10 mouse cellular contexts compared by ENCODE assay signal in the genomic region with DNA sequence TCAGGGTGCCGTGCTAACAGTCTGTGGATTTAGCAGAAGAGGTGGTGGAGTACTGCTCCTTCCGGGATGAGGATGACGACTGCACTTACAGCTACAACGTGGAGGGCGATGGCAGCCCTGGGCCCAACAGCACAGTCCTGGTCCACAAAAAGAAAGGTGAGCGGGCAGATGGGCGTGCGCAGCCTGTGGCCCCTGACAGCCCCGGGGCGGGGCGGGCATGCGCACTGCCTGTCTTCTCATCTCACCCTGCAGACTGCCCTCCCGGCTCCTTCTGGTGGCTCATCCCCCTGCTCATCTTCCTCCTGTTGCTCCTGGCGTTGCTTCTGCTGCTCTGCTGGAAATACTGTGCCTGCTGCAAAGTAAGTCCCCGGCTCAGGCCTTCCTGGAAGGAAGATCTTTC. TPM values are rescaled to one million over a fixed set of nuclear protein-coding genes. Genes with fewer than 3 reads are reported as not detected.
A peak's percentile ranks its signal among the peaks of the same experiment; 100 is the strongest.
DNase-seq lines count a peak whose midpoint lies in the region; ATAC-seq and TF ChIP-seq lines count a peak whose summit lies in the region.
"Had no signal": no experiment of that assay in that cellular context is flagged by ENCODE, and none has a peak within 500 bp of the region (broad histone marks: within the 10 kb centered on the region; RNA-seq: fewer than 3 reads in every experiment).

No protein-coding gene starts in this region.

- no peak for TF ChIP-seq RAD21 in CH12.LX (IDR thresholded peaks at IDR 0.05; ENCODE audit: low read depth, low read length)

- no peak for TF ChIP-seq POLR2A in CH12.LX (IDR thresholded peaks at IDR 0.05; ENCODE audit: low read depth, low read length)

- dilution Hi-C loops in CH12.LX (cut with MboI; ENCODE audit: extremely low pct_ligation_motif_present, extremely low pct_unique_long_range_greater_than_20kb, low sequenced_read_pairs): no loop called here

- no peak for TF ChIP-seq CTCF in CH12.LX (conservative IDR thresholded peaks at IDR 0.05 in 1 of 2, IDR thresholded peaks at IDR 0.05 in 1 of 2; ENCODE audit: low read depth in 2 of 2, low read length in 2 of 2)

- H3K4me2 ChIP-seq in hindbrain, embryonic 11.5 days (replicated peaks; ENCODE audit: low read depth, low read length): peak overlapping the region; percentile 6; the same call in 1 of the 2 replicates
- H3K4me2 ChIP-seq in hindbrain, embryonic 13.5 days: no peak overlapping the region
- no peak overlapping the region for H3K4me2 ChIP-seq in CH12.LX (ENCODE audit: insufficient read depth, low read depth, poor library complexity, severe bottlenecking)
- peak overlapping the region; percentile 27 for H3K4me2 ChIP-seq in limb, embryonic 12.5 days

- no peaks in the 10 kb centered on the region for H3K9me3 ChIP-seq in hindbrain, embryonic 11.5 days (ENCODE audit: control insufficient read depth, low read length)
- no peaks in the 10 kb centered on the region for H3K9me3 ChIP-seq in hindbrain, embryonic 13.5 days
- no peaks in the 10 kb centered on the region for H3K9me3 ChIP-seq in CH12.LX (replicated peaks; ENCODE audit: low read length)
- H3K9me3 ChIP-seq in limb, embryonic 12.5 days: no peaks in the 10 kb centered on the region

- DNase-seq in hindbrain, embryonic 11.5 days (ENCODE audit: low spot score): no peak
- DNase-seq in CH12.LX (ENCODE audit: extremely low read depth) (no peak), ES-CJ7 (ENCODE audit: low read depth, low spot score) (peak; percentile 48)
- no peak for DNase-seq in thymus, postnatal 14 days
- no peak for DNase-seq in layer of hippocampus, adult 9-10 months (ENCODE audit: low spot score)
- DNase-seq: adrenal gland, postnatal 10 days; cerebellum, postnatal 10 days had no signal

- TF ChIP-seq EP300 in CH12.LX (IDR thresholded peaks at IDR 0.05; ENCODE audit: low read length): no peak

- H3K27me3 ChIP-seq in hindbrain, embryonic 11.5 days (ENCODE audit: control insufficient read depth, insufficient read depth, low read length): no peaks in the 10 kb centered on the region
- H3K27me3 ChIP-seq in hindbrain, embryonic 13.5 days: peaks cover 35% of the 10 kb centered on the region
- peaks cover 49% of the 10 kb centered on the region for H3K27me3 ChIP-seq in CH12.LX (replicated peaks)
- peaks cover 52% of the 10 kb centered on the region for H3K27me3 ChIP-seq in limb, embryonic 12.5 days

- H3K4me1 ChIP-seq in hindbrain, embryonic 11.5 days (replicated peaks; ENCODE audit: control insufficient read depth, insufficient read depth, low read length): no peaks in the 10 kb centered on the region
- no peaks in the 10 kb centered on the region for H3K4me1 ChIP-seq in hindbrain, embryonic 13.5 days (replicated peaks)
- peaks cover 2% of the 10 kb centered on the region in 2 experiments; a peak in 2 of 4 replicates for H3K4me1 ChIP-seq in CH12.LX (ENCODE audit: control insufficient read depth in 1 of 2, insufficient read depth in 2 of 2)
- no peaks in the 10 kb centered on the region for H3K4me1 ChIP-seq in limb, embryonic 12.5 days (replicated peaks)

- no peak overlapping the region; the same call in 1 of the 2 replicates for H3K4me3 ChIP-seq in hindbrain, embryonic 11.5 days (ENCODE audit: low read depth, low read length)
- no peak overlapping the region for H3K4me3 ChIP-seq in hindbrain, embryonic 13.5 days
- no peak overlapping the region for H3K4me3 ChIP-seq in CH12.LX (replicated peaks in 1 of 3; ENCODE audit: low read depth in 2 of 3, low read length in 2 of 3, poor library complexity in 1 of 3)
- H3K4me3 ChIP-seq in limb, embryonic 12.5 days (replicated peaks): 0 out of 2 replicates have a peak overlapping the region, but pooled peaks have one; percentile 8

- no peaks in the 10 kb centered on the region for H3K36me3 ChIP-seq in hindbrain, embryonic 11.5 days (ENCODE audit: control insufficient read depth, insufficient read depth, low read length)
- no peaks in the 10 kb centered on the region for H3K36me3 ChIP-seq in hindbrain, embryonic 13.5 days
- no peaks in the 10 kb centered on the region for H3K36me3 ChIP-seq in CH12.LX (replicated peaks in 1 of 2; ENCODE audit: control insufficient read depth in 1 of 2, insufficient read depth in 1 of 2, low read length in 1 of 2)
- H3K36me3 ChIP-seq in limb, embryonic 12.5 days: no peaks in the 10 kb centered on the region

- 40% methylated on average over 15 of the region's 15 CpGs for WGBS in hindbrain, embryonic 11.5 days
- whole genome bisulfite sequencing in hindbrain, embryonic 13.5 days: 35% methylated on average over 15 of the region's 15 CpGs
- 34% methylated on average over 15 of the region's 15 CpGs for WGBS in limb, embryonic 12.5 days

- no peaks in the 10 kb centered on the region for H3K79me2 ChIP-seq in CH12.LX (replicated peaks; ENCODE audit: control insufficient read depth, extremely low read depth, insufficient read depth, poor library complexity, severe bottlenecking)

- in situ Hi-C loops in CH12.LX (cut with MboI; ENCODE audit: low pct_ligation_motif_present, low pct_unique_long_range_greater_than_20kb, low sequenced_read_pairs): no loop called here

- no peak overlapping the region for H3K9ac ChIP-seq in hindbrain, embryonic 11.5 days (ENCODE audit: low read depth, low read length)
- H3K9ac ChIP-seq in hindbrain, embryonic 13.5 days: no peak overlapping the region; the same call in 1 of the 2 replicates
- no peak overlapping the region for H3K9ac ChIP-seq in CH12.LX (ENCODE audit: insufficient read depth, low read depth)
- H3K9ac ChIP-seq in limb, embryonic 12.5 days (replicated peaks): 0 out of 2 replicates have a peak overlapping the region, but pooled peaks have one; percentile 24

- ATAC-seq in hindbrain, embryonic 11.5 days (ENCODE audit: low FRiP score): no peak
- ATAC-seq in hindbrain, embryonic 13.5 days (ENCODE audit: low FRiP score): no peak
- ATAC-seq in limb, embryonic 12.5 days (ENCODE audit: insufficient number of reproducible peaks, insufficient read depth, low FRiP score, low TSS enrichment, low read depth): no peak
- ATAC-seq in megakaryocyte-erythroid progenitor cell, adult 5-6 weeks (replicated peaks; ENCODE audit: low FRiP score, low TSS enrichment, poor library complexity, severe bottlenecking): no peak

- H3K27ac ChIP-seq in hindbrain, embryonic 11.5 days (ENCODE audit: low read depth, low read length): no peak overlapping the region
- no peak overlapping the region for H3K27ac ChIP-seq in hindbrain, embryonic 13.5 days
- H3K27ac ChIP-seq in CH12.LX (ENCODE audit: insufficient read depth, low read depth): no peak overlapping the region
- H3K27ac ChIP-seq in limb, embryonic 12.5 days: no peak overlapping the region

RNA-seq across cellular contexts. Expression of gene Itgb4, which starts 15.2 kb away (rescaled TPM):
- polyA plus RNA-seq in hindbrain, embryonic 11.5 days (2014; fragmentation: Nextera tagmentation; extraction: Ambion mirVana): 0.36 and 0.82 TPM in 2 replicates
- 0.88 and 1.3 TPM in 2 replicates for polyA plus RNA-seq in hindbrain, embryonic 13.5 days (2015; fragmentation: Nextera tagmentation; extraction: Ambion mirVana)
- 3.4 and 6.3 TPM in 2 replicates for total RNA-seq in CH12.LX (2012; rRNA removed)
- total RNA-seq in CH12.LX (2014; rRNA removed): 0.09 and 0.42 TPM in 2 replicates
- polyA plus RNA-seq in CH12.LX (2012; ENCODE audit: insufficient read length, low read depth): 0.59 and 0.91 TPM in 2 replicates
- polyA plus RNA-seq in limb, embryonic 12.5 days (2016; fragmentation: Nextera tagmentation; extraction: Ambion mirVana): 3.1 and 3.9 TPM in 2 replicates
- 0.07 and 0.37 TPM in 2 replicates for total RNA-seq in megakaryocyte-erythroid progenitor cell, adult 5-6 weeks (2014; fragmentation: Nextera tagmentation)
- total RNA-seq in megakaryocyte-erythroid progenitor cell, adult 5-6 weeks (2017): 0.65 TPM in 1 of 2 replicates, not detected in the other

RNA-seq across cellular contexts. Expression of gene Galk1, which starts 22.8 kb away (rescaled TPM):
- polyA plus RNA-seq in hindbrain, embryonic 11.5 days (2014; fragmentation: Nextera tagmentation; extraction: Ambion mirVana): 89.0 and 96.3 TPM in 2 replicates
- polyA plus RNA-seq in hindbrain, embryonic 13.5 days (2015; fragmentation: Nextera tagmentation; extraction: Ambion mirVana): 64.3 and 65.5 TPM in 2 replicates
- total RNA-seq in CH12.LX (2012; rRNA removed) (340 and 413 TPM in 2 replicates), CH12.LX (2014; rRNA removed) (228 and 263 TPM in 2 replicates)
- 293 and 300 TPM in 2 replicates for polyA plus RNA-seq in CH12.LX (2012; ENCODE audit: insufficient read length, low read depth)
- 181 and 182 TPM in 2 replicates for polyA plus RNA-seq in limb, embryonic 12.5 days (2016; fragmentation: Nextera tagmentation; extraction: Ambion mirVana)
- total RNA-seq in megakaryocyte-erythroid progenitor cell, adult 5-6 weeks (2014; fragmentation: Nextera tagmentation): 31.7 and 35.1 TPM in 2 replicates
- total RNA-seq in megakaryocyte-erythroid progenitor cell, adult 5-6 weeks (2017): 29.7 and 39.5 TPM in 2 replicates

RNA-seq across cellular contexts. Expression of gene H3f3b, which starts 38.1 kb away (rescaled TPM):
- 2,172 and 2,203 TPM in 2 replicates for polyA plus RNA-seq in hindbrain, embryonic 11.5 days (2014; fragmentation: Nextera tagmentation; extraction: Ambion mirVana)
- 2,444 and 2,571 TPM in 2 replicates for polyA plus RNA-seq in hindbrain, embryonic 13.5 days (2015; fragmentation: Nextera tagmentation; extraction: Ambion mirVana)
- total RNA-seq in CH12.LX (2012; rRNA removed) (340 and 455 TPM in 2 replicates), CH12.LX (2014; rRNA removed) (567 and 573 TPM in 2 replicates)
- polyA plus RNA-seq in CH12.LX (2012; ENCODE audit: insufficient read length, low read depth): 862 and 889 TPM in 2 replicates
- 2,405 and 2,474 TPM in 2 replicates for polyA plus RNA-seq in limb, embryonic 12.5 days (2016; fragmentation: Nextera tagmentation; extraction: Ambion mirVana)
- total RNA-seq in megakaryocyte-erythroid progenitor cell, adult 5-6 weeks (2014; fragmentation: Nextera tagmentation): 594 and 607 TPM in 2 replicates
- 709 and 905 TPM in 2 replicates for total RNA-seq in megakaryocyte-erythroid progenitor cell, adult 5-6 weeks (2017)

RNA-seq across cellular contexts. Expression of gene Unk, which starts 40.4 kb away (rescaled TPM):
- polyA plus RNA-seq in hindbrain, embryonic 11.5 days (2014; fragmentation: Nextera tagmentation; extraction: Ambion mirVana): 25.8 and 26.9 TPM in 2 replicates
- polyA plus RNA-seq in hindbrain, embryonic 13.5 days (2015; fragmentation: Nextera tagmentation; extraction: Ambion mirVana): 33.8 and 37.1 TPM in 2 replicates
- total RNA-seq in CH12.LX (2012; rRNA removed) (22.2 and 24.7 TPM in 2 replicates), CH12.LX (2014; rRNA removed) (18.5 and 20.9 TPM in 2 replicates)
- polyA plus RNA-seq in CH12.LX (2012; ENCODE audit: insufficient read length, low read depth): 30.5 and 35.0 TPM in 2 replicates
- 50.0 and 51.8 TPM in 2 replicates for polyA plus RNA-seq in limb, embryonic 12.5 days (2016; fragmentation: Nextera tagmentation; extraction: Ambion mirVana)
- total RNA-seq in megakaryocyte-erythroid progenitor cell, adult 5-6 weeks (2014; fragmentation: Nextera tagmentation): 27.0 and 53.0 TPM in 2 replicates
- total RNA-seq in megakaryocyte-erythroid progenitor cell, adult 5-6 weeks (2017): 11.0 and 12.0 TPM in 2 replicates

RNA-seq across cellular contexts. Expression of gene Recql5, which starts 56.4 kb away (rescaled TPM):
- polyA plus RNA-seq in hindbrain, embryonic 11.5 days (2014; fragmentation: Nextera tagmentation; extraction: Ambion mirVana): 16.0 and 19.9 TPM in 2 replicates
- 25.0 and 25.9 TPM in 2 replicates for polyA plus RNA-seq in hindbrain, embryonic 13.5 days (2015; fragmentation: Nextera tagmentation; extraction: Ambion mirVana)
- total RNA-seq in CH12.LX (2012; rRNA removed) (30.9 and 31.0 TPM in 2 replicates), CH12.LX (2014; rRNA removed) (21.8 and 22.8 TPM in 2 replicates)
- polyA plus RNA-seq in CH12.LX (2012; ENCODE audit: insufficient read length, low read depth): 38.9 and 43.3 TPM in 2 replicates
- 24.7 and 30.6 TPM in 2 replicates for polyA plus RNA-seq in limb, embryonic 12.5 days (2016; fragmentation: Nextera tagmentation; extraction: Ambion mirVana)
- total RNA-seq in megakaryocyte-erythroid progenitor cell, adult 5-6 weeks (2014; fragmentation: Nextera tagmentation): 19.7 and 22.7 TPM in 2 replicates
- total RNA-seq in megakaryocyte-erythroid progenitor cell, adult 5-6 weeks (2017): 17.0 and 21.0 TPM in 2 replicates

Comparison
In these comparisons a context has a peak if more than half of its experiments do, and no peak if none do; other contexts are left out.
1. H3K4me2 ChIP-seq: peak in hindbrain, embryonic 11.5 days (single experiment) and limb, embryonic 12.5 days (single experiment); none in hindbrain, embryonic 13.5 days (single experiment) and CH12.LX (single experiment).